Mouse (Mus musculus) limb, embryonic 14.5 days (tissue): ENCODE measurements around the gene Arhgef3. TPM values are rescaled to one million over a fixed set of nuclear protein-coding genes. Genes with fewer than 3 reads are reported as not detected.

Experiments used
- ATAC-seq: fragments of 200-750 bp; cut with Nextera tagmentation; 2 replicates; pipeline ENCODE4 v1.8.0; 2017; ENCODE audit warnings: low read depth, moderate number of reproducible peaks, moderate TSS enrichment; ENCODE audit not compliant: low FRiP score
- DNase-seq: peaks from one replicate; pipeline ENCODE4 v3.0.0-alpha.2; 2015; ENCODE audit warnings: low spot score
- H3K27ac ChIP-seq: fragments of 300-500 bp; sonication (generic); replicated peaks from 2 replicates; pipeline ENCODE4 v1.5.1; 2014; ENCODE audit warnings: low read depth, mild to moderate bottlenecking, low read length, moderate library complexity, mixed read lengths
- H3K27me3 ChIP-seq: fragments of 300-500 bp; sonication (generic); 2 replicates; pipeline ENCODE4 v1.6.1; 2014; ENCODE audit warnings: low read length, mixed read lengths; ENCODE audit not compliant: control insufficient read depth, insufficient read depth
- H3K36me3 ChIP-seq: fragments of 300-500 bp; sonication (generic); 2 replicates; pipeline ENCODE4 v1.6.1; 2014; ENCODE audit warnings: mild to moderate bottlenecking, low read length, moderate library complexity, mixed read lengths; ENCODE audit not compliant: control insufficient read depth, insufficient read depth
- H3K4me1 ChIP-seq: fragments of 300-500 bp; sonication (generic); 2 replicates; pipeline ENCODE4 v1.6.1; 2014; ENCODE audit warnings: antibody characterized with exemption, low read length, mixed read lengths; ENCODE audit not compliant: control insufficient read depth, insufficient read depth
- H3K4me2 ChIP-seq: fragments of 300-500 bp; sonication (generic); replicated peaks from 2 replicates; pipeline ENCODE4 v1.6.1; 2014; ENCODE audit warnings: low read depth, mild to moderate bottlenecking, low read length, moderate library complexity; ENCODE audit not compliant: severe bottlenecking
- H3K4me3 ChIP-seq: fragments of 300-500 bp; sonication (generic); replicated peaks from 2 replicates; pipeline ENCODE4 v1.5.1; 2014; ENCODE audit warnings: low read length
- H3K9ac ChIP-seq: fragments of 300-500 bp; sonication (generic); 2 replicates; pipeline ENCODE4 v1.6.1; 2014; ENCODE audit warnings: mild to moderate bottlenecking, low read depth, low read length, moderate library complexity; ENCODE audit not compliant: severe bottlenecking
- H3K9me3 ChIP-seq: fragments of 300-500 bp; sonication (generic); 2 replicates; pipeline ENCODE4 v1.6.1; 2016; ENCODE audit warnings: low read length; ENCODE audit not compliant: control insufficient read depth
- POLR2A ChIP-seq: fragments of 200-500 bp; IDR thresholded peaks from 2 replicates; pipeline ENCODE4 v1.8.0; 2012; ENCODE audit warnings: inconsistent platforms, mild to moderate bottlenecking, moderate library complexity, borderline replicate concordance; ENCODE audit not compliant: insufficient read depth, insufficient read length; ENCODE audit errors: extremely low read depth
- WGBS: fragments of 180-500 bp; shearing (Covaris S2); extraction: QIAGEN DNeasy Blood & Tissue Kit; methylation state at CpG from one replicate; pipeline ENCODE4 v1.1.7; 2014; 5-methylcytosine and 5-hydroxymethylcytosine counted together
- polyA plus RNA-seq, 2 experiments: library from polyadenylated mRNA; depleted of rRNA in 1 of 2; stranded (reverse) in 1 of 2; unstranded in 1 of 2; fragments of >200 nt; fragmentation: Nextera tagmentation in 1 of 2; extraction: Ambion mirVana in 1 of 2; gene quantifications; 2 replicates each; pipeline versions ENCODE4 v1.2.1 to v1.2.3; 2012 to 2014

Gene Arhgef3
- polyA plus RNA-seq, 2 experiments: 14.3 to 22.5 TPM

- Histone ChIP-seq H3K4me2 (no peak overlapping the region), H3K36me3 (no peaks in the 10 kb centered on the region), H3K27ac (no peak overlapping the region), H3K9ac (no peak overlapping the region), H3K4me1 (no peaks in the 10 kb centered on the region), H3K27me3 (no peaks in the 10 kb centered on the region), H3K4me3 (no peak overlapping the region), H3K9me3 (no peaks in the 10 kb centered on the region)
- ATAC-seq (no peak), DNase-seq (no peak)
- 72% methylated on average over 4 of the region's 4 CpGs for WGBS
- TF ChIP-seq POLR2A: no peak
These were observed 185.0 kb downstream of the Arhgef3 start for GRCm38 (mm10) chr14:27299705-27300104.

- Histone ChIP-seq H3K36me3 (no peaks in the 10 kb centered on the region), H3K27me3 (no peaks in the 10 kb centered on the region), H3K4me3 (no peak overlapping the region), H3K9ac (no peak overlapping the region), H3K4me1 (no peaks in the 10 kb centered on the region), H3K4me2 (no peak overlapping the region), H3K9me3 (no peaks in the 10 kb centered on the region), H3K27ac (no peak overlapping the region)
- 72% methylated on average over 5 of the region's 5 CpGs for WGBS
- ATAC-seq: no peak
- TF ChIP-seq POLR2A: no peak
- DNase-seq: no peak
These were observed 187.2 kb downstream of the Arhgef3 start for GRCm38 (mm10) chr14:27301768-27302499.

- H3K36me3 ChIP-seq: no peaks in the 10 kb centered on the region
- no peak for ATAC-seq
- H3K27me3 ChIP-seq: no peaks in the 10 kb centered on the region
- no peak for DNase-seq
- no peak overlapping the region for H3K9ac ChIP-seq
- no peak for TF ChIP-seq POLR2A
- H3K4me2 ChIP-seq: no peak overlapping the region
- no peaks in the 10 kb centered on the region for H3K9me3 ChIP-seq
- H3K27ac ChIP-seq: no peak overlapping the region
- H3K4me3 ChIP-seq: no peak overlapping the region
- H3K4me1 ChIP-seq: no peaks in the 10 kb centered on the region
- 66% methylated on average over 4 of the region's 4 CpGs for WGBS
These were observed 188.6 kb downstream of the Arhgef3 start for GRCm38 (mm10) chr14:27303294-27303693.

DNA sequence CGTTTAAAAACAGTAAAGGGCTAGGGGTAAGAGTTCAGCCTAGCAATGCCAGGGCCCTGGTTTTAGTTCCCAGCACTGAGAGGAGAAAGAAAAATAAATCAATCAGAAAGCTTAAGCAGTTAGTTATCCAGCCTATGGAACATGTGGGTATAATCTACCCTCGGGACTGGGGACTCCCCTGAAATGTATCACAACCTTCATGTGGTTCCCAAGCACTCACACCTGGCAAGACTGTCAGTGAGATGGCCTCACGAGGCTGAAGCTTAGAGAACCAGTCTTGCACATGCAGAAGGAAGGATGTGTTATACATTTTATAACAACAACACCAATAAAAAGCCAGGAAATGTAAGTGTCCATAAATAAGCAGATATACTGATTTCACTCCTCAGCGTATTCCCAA is 189.7 kb downstream of the Arhgef3 start:
- no peaks in the 10 kb centered on the region for H3K27me3 ChIP-seq
- H3K4me1 ChIP-seq: no peaks in the 10 kb centered on the region
- 56% methylated on average over 4 of the region's 4 CpGs for WGBS
- no peak overlapping the region for H3K4me2 ChIP-seq
- H3K36me3 ChIP-seq: no peaks in the 10 kb centered on the region
- no peak overlapping the region for H3K9ac ChIP-seq
- DNase-seq (no peak), ATAC-seq (no peak)
- TF ChIP-seq POLR2A: no peak
- no peak overlapping the region for H3K4me3 ChIP-seq
- no peak overlapping the region for H3K27ac ChIP-seq
- H3K9me3 ChIP-seq: no peaks in the 10 kb centered on the region

- H3K9ac ChIP-seq: no peak overlapping the region
- no peaks in the 10 kb centered on the region for H3K9me3 ChIP-seq
- no peak overlapping the region for H3K4me2 ChIP-seq
- 59% methylated on average over 3 of the region's 3 CpGs for WGBS
- H3K27me3 ChIP-seq: no peaks in the 10 kb centered on the region
- ATAC-seq (no peak), DNase-seq (no peak)
- no peaks in the 10 kb centered on the region for H3K4me1 ChIP-seq
- H3K4me3 ChIP-seq: no peak overlapping the region
- H3K27ac ChIP-seq: no peak overlapping the region
- H3K36me3 ChIP-seq: no peaks in the 10 kb centered on the region
- TF ChIP-seq POLR2A: no peak
These were observed 194.1 kb downstream of the Arhgef3 start for GRCm38 (mm10) chr14:27308761-27309160.

- H3K9ac ChIP-seq: no peak overlapping the region
- H3K9me3 ChIP-seq: no peaks in the 10 kb centered on the region
- no peaks in the 10 kb centered on the region for H3K27me3 ChIP-seq
- H3K4me3 ChIP-seq: no peak overlapping the region
- no peak for TF ChIP-seq POLR2A
- H3K4me1 ChIP-seq: no peaks in the 10 kb centered on the region
- WGBS: 82% methylated on average over 4 of the region's 4 CpGs
- no peak for DNase-seq
- H3K27ac ChIP-seq: no peak overlapping the region
- no peak overlapping the region for H3K4me2 ChIP-seq
- no peak for ATAC-seq
- H3K36me3 ChIP-seq: no peaks in the 10 kb centered on the region
These were observed 196.0 kb downstream of the Arhgef3 start for GRCm38 (mm10) chr14:27310559-27311242.
